Mouse (Mus musculus) embryonic fibroblast, embryonic 13.5 days (primary cell): ENCODE results near the gene Aldh3b2. TPM values are rescaled to one million over a fixed set of nuclear protein-coding genes. Genes with fewer than 3 reads are reported as not detected.

Source experiments
- H3K27ac ChIP-seq: 2 replicates; pipeline ENCODE4 v1.5.1; 2012; ENCODE audit warnings: low read length, control low read depth, inconsistent platforms; ENCODE audit not compliant: insufficient read depth
- H3K4me1 ChIP-seq: 2 replicates; pipeline ENCODE4 v1.6.1; 2011; ENCODE audit warnings: low read length; ENCODE audit not compliant: control insufficient read depth, insufficient read depth
- H3K4me3 ChIP-seq: 2 replicates; pipeline ENCODE4 v1.5.1; 2011; ENCODE audit warnings: mild to moderate bottlenecking, control low read depth, low read length; ENCODE audit not compliant: insufficient read depth
- CTCF ChIP-seq: IDR thresholded peaks from 2 replicates; pipeline ENCODE4 v1.5.1; 2011; ENCODE audit warnings: mild to moderate bottlenecking, control low read depth, low read length, moderate library complexity, borderline replicate concordance; ENCODE audit not compliant: insufficient read depth
- POLR2A ChIP-seq: IDR thresholded peaks from 2 replicates; pipeline ENCODE4 v1.6.1; 2011; ENCODE audit warnings: low read depth, mild to moderate bottlenecking, control low read depth, low read length, moderate library complexity
- polyA plus RNA-seq: library from polyadenylated mRNA; stranded (reverse); fragments of >200 nt; gene quantifications from 2 replicates; pipeline ENCODE4 v1.2.4, GENCODE M21; 2011; ENCODE audit warnings: low read depth; ENCODE audit not compliant: missing spikeins, insufficient read length

Gene Aldh3b2
- polyA plus RNA-seq, 1 experiment, result not detected

DNA sequence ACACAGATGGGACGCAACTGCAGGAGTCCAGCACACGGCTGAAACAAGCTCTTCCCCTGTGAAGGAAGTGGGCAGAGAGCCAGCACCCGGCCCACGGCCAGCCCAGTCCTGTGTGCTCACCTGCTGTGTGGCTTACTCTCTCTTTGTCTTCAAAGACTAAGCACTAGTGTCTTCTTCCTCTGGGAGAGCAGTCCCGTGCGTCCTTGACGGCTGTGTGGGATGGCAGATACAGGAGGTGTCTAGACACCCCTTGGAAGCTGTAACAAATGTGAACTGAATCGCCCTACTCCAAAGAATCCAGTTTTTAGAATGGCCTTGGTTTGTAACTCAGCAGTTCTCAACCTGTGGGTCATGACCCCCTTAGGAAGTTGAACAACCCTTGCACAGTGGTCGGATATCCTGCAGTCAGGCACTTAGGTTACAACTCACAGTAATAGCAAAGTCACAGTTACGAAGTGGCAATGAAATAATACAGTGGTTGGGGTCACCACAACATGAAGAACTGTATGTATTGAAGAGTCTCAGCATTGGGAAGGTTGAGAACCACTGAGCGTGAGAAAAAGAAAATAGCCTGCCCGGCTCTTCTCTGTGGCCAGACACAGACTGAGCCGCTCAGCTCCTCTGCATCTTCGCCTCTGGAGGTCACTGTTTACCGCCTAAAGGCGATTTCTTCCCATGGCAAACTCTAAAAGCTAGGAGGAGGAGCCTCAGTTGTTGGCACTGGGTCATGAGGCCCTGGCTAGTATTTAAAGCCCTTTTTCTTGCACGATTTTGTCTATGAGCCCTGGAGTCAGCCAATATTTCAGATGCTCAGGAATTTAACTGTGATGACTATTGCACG is 46.8 kb downstream of the Aldh3b2 start:
- no peak overlapping the region for H3K27ac ChIP-seq
- TF ChIP-seq POLR2A, result no peak
- peak; percentile 58; the same call in 1 of the 2 replicates for TF ChIP-seq CTCF
- no peaks in the 10 kb centered on the region for H3K4me1 ChIP-seq
- no peak overlapping the region for H3K4me3 ChIP-seq

DNA sequence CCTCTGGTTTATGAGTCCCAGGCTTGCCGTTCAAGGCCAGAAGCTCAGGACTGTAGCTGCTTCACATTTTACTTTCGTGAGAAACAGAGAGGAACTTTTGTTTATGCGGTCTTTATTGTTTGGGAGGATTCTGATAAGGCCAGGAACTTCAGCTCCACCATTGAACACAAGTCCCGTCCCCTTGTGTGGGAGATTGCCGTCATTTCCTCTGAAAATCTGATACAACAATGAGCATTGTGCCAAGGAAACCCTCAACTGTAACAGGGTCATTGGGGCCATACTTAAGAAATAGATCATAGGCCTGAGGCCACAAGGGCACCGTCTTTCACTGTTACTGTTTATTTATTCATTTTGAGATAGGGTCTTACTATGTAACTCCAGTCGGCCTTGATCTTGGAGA is 51.1 kb downstream of the Aldh3b2 start:
- Histone ChIP-seq H3K4me1 (no peaks in the 10 kb centered on the region), H3K4me3 (no peak overlapping the region), H3K27ac (no peak overlapping the region)
- TF ChIP-seq CTCF (no peak), POLR2A (no peak)

DNA sequence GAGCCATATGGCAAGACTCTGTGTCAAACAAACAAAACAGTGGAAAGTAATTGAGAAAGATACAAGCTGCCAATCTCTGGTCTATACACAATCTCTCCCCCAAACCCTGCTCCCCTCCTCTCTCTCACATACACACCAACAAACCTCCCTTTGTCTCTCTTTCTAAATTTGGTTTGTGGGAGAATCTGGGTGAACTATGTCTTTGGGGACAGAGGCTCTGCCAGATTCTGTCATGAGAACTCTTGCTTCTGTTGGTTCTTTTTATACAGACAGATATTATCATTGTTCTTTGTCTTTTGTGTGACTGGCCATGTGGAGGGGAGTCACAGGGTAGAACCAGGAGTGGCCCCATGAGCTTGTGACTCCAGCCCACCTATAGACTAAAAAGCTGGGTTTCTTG is 55.4 kb downstream of the Aldh3b2 start:
- TF ChIP-seq POLR2A, result no peak
- no peak for TF ChIP-seq CTCF
- Histone ChIP-seq H3K4me1 (no peaks in the 10 kb centered on the region), H3K27ac (no peak overlapping the region), H3K4me3 (no peak overlapping the region)

Other genes with a start within 250 kb of the Aldh3b2 start
- gene Kmt5b, start 204.9 kb upstream of the Aldh3b2 start, polyA plus RNA-seq, result 36.9 and 47.1 TPM in 2 replicates
- 48.4 and 65.0 TPM in 2 replicates for gene Chka, start 120.6 kb upstream of the Aldh3b2 start, polyA plus RNA-seq
- gene Tcirg1, start 65.2 kb upstream of the Aldh3b2 start, polyA plus RNA-seq, result 56.8 and 60.7 TPM in 2 replicates
- 97.0 and 108 TPM in 2 replicates for gene Ndufs8, start 59.6 kb upstream of the Aldh3b2 start, polyA plus RNA-seq
- gene Aldh3b1, start 42.5 kb upstream of the Aldh3b2 start, polyA plus RNA-seq, result 3.8 and 4.3 TPM in 2 replicates
- 34.5 and 44.9 TPM in 2 replicates for gene Unc93b1, start 37.1 kb upstream of the Aldh3b2 start, polyA plus RNA-seq
- gene Aldh3b3, start 13.7 kb upstream of the Aldh3b2 start, polyA plus RNA-seq, result not detected in 2 replicates
- gene Acy3, start 14.2 kb downstream of the Aldh3b2 start, polyA plus RNA-seq, result 4.9 and 7.7 TPM in 2 replicates
- not detected in 2 replicates for gene Tbx10, start 20.4 kb downstream of the Aldh3b2 start, polyA plus RNA-seq
- 18.5 and 19.7 TPM in 2 replicates for gene Nudt8, start 28.3 kb downstream of the Aldh3b2 start, polyA plus RNA-seq
- gene Gm49405, start 28.3 kb downstream of the Aldh3b2 start, polyA plus RNA-seq, result 2.1 TPM in 2 replicates
- 2.1 and 3.2 TPM in 2 replicates for gene Doc2g, start 31.0 kb downstream of the Aldh3b2 start, polyA plus RNA-seq
- gene Ndufv1, start 40.5 kb downstream of the Aldh3b2 start, polyA plus RNA-seq, result 64.3 and 74.1 TPM in 2 replicates
- gene Gstp1, start 65.7 kb downstream of the Aldh3b2 start, polyA plus RNA-seq, result 225 and 296 TPM in 2 replicates
- 1.7 and 3.1 TPM in 2 replicates for gene Gstp2, start 73.7 kb downstream of the Aldh3b2 start, polyA plus RNA-seq
- not detected in 2 replicates for gene Gstp3, start 87.2 kb downstream of the Aldh3b2 start, polyA plus RNA-seq
- not detected in 2 replicates for gene Cabp2, start 109.2 kb downstream of the Aldh3b2 start, polyA plus RNA-seq
- gene Cdk2ap2, start 124.9 kb downstream of the Aldh3b2 start, polyA plus RNA-seq, result 25.1 and 32.1 TPM in 2 replicates
- gene Pitpnm1, start 127.7 kb downstream of the Aldh3b2 start, polyA plus RNA-seq, result 14.5 and 19.5 TPM in 2 replicates
- 63.9 and 72.7 TPM in 2 replicates for gene Aip, start 153.5 kb downstream of the Aldh3b2 start, polyA plus RNA-seq
- gene Gpr152, start 167.5 kb downstream of the Aldh3b2 start, polyA plus RNA-seq, result not detected in 2 replicates
- gene Cabp4, start 171.7 kb downstream of the Aldh3b2 start, polyA plus RNA-seq, result not detected in 2 replicates
- 143 and 179 TPM in 2 replicates for gene Coro1b, start 176.3 kb downstream of the Aldh3b2 start, polyA plus RNA-seq
- gene Ptprcap, start 181.3 kb downstream of the Aldh3b2 start, polyA plus RNA-seq, result 0.50 TPM in 1 of 2 replicates, not detected in the other
- gene Rps6kb2, start 191.0 kb downstream of the Aldh3b2 start, polyA plus RNA-seq, result 18.7 and 35.9 TPM in 2 replicates
- 3.3 and 4.4 TPM in 2 replicates for gene Carns1, start 203.2 kb downstream of the Aldh3b2 start, polyA plus RNA-seq
- gene Tbc1d10c, start 219.0 kb downstream of the Aldh3b2 start, polyA plus RNA-seq, result 0.25 and 0.42 TPM in 2 replicates
- 327 and 340 TPM in 2 replicates for gene Ppp1ca, start 219.7 kb downstream of the Aldh3b2 start, polyA plus RNA-seq
- gene Rad9a, start 229.3 kb downstream of the Aldh3b2 start, polyA plus RNA-seq, result 25.5 and 32.3 TPM in 2 replicates
- gene Clcf1, start 241.9 kb downstream of the Aldh3b2 start, polyA plus RNA-seq, result 15.2 and 16.8 TPM in 2 replicates
- gene AC109138.7, start 242.0 kb downstream of the Aldh3b2 start, polyA plus RNA-seq, result not detected in 2 replicates